Mouse (Mus musculus): ENCODE measurements around the gene Dusp9.

DNA sequence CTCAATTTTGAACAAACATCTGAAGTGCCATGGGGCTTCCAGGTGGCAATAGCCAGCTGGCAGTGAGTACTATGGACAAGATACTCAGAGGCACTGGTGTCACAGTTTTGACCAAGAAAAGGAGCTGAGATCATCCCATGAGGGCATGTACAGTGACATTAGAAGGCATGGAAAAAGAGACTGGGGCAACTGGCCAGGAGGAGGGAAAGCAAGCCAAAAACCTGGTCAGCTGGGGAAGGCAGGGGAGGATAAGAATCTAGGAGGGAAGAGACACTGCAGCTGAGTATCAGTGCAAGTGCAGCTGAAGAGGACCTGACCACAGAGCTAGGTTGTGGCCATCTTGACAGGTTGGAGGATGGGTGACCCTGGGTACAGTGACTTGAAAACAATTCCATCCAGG, 12.2 kb upstream of the Dusp9 start:
- TF ChIP-seq POLR2A (IDR thresholded peaks at IDR 0.05; ENCODE audit: control insufficient read depth in 1 of 2, insufficient read depth in 1 of 2, low read depth in 1 of 2, low read length in 2 of 2, poor library complexity in 1 of 2) (no peak), USF2 (IDR thresholded peaks at IDR 0.05; ENCODE audit: borderline replicate concordance in 1 of 2, insufficient read depth in 1 of 2, low read depth in 1 of 2, low read length in 2 of 2) (no peak), GATA1 (IDR thresholded peaks at IDR 0.05; ENCODE audit: low read depth, low read length) (no peak), CTCF (IDR thresholded peaks at IDR 0.05 in 2 of 3, conservative IDR thresholded peaks at IDR 0.05 in 1 of 3; ENCODE audit: control insufficient read depth in 1 of 3, insufficient read depth in 1 of 3, low read depth in 2 of 3, low read length in 3 of 3, poor library complexity in 1 of 3, severe bottlenecking in 1 of 3) (no peak), EP300 (IDR thresholded peaks at IDR 0.05; ENCODE audit: low read depth in 1 of 2, low read length in 2 of 2) (no peak), ZKSCAN1 (IDR thresholded peaks at IDR 0.05; ENCODE audit: low read depth, low read length) (no peak)
